Mouse (Mus musculus) spleen, postnatal 36 days (tissue): Measurements from ENCODE around the gene Dpy19l3.

ENCODE experiments used
- DNase-seq, 2 experiments: peaks; one replicate each; pipeline ENCODE4 v3.0.0; 2022; ENCODE audit warnings: low spot score in 2 of 2, mixed read lengths in 1 of 2

The Dpy19l3 gene

DNA sequence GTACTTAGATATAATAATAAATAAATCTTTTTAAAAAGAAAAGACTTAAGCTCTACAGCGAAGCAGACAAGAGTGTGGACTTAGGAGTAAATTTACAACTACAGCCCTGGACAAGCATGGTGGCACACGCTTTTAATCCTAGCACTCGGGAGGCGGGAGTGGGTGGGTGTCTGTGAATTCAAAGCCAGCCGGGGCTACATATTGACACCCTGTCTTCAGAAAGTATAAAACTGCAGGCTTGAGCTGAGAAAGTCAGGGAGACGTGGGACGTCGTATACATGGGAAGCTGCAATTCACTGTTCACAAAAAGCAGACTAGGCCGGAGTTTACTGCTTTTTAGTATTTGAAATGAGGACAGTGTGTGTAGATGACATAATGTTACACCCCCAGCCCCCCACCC, 117.4 kb downstream of the Dpy19l3 start:
- DNase-seq = no peak

DNA sequence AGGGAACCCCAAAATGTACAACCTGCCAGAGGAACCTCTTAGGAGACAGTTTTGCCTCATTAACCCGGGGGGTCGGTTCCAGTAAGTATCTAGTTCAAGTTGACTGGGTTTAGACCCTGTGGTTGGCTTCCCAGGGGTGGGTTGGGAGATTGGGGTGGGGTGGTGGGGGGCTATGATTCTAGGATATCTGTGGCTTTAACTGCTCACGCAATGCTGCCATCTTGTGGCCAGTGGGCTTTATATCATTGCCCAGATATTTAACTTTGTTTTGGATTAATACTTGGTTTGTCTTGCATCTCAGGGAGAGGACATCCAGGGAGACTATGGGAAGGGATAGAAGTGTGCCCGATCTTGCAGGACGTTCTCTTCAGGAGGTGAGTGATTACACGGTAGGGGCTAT, 118.0 kb downstream of the Dpy19l3 start:
- DNase-seq = no peak
